Mouse (Mus musculus): ENCODE results near the gene Snx8. TPM values are rescaled to one million over a fixed set of nuclear protein-coding genes. Genes with fewer than 3 reads are reported as not detected.

Gene Snx8
- polyA plus RNA-seq, 1 experiment: 26.1 TPM

DNA sequence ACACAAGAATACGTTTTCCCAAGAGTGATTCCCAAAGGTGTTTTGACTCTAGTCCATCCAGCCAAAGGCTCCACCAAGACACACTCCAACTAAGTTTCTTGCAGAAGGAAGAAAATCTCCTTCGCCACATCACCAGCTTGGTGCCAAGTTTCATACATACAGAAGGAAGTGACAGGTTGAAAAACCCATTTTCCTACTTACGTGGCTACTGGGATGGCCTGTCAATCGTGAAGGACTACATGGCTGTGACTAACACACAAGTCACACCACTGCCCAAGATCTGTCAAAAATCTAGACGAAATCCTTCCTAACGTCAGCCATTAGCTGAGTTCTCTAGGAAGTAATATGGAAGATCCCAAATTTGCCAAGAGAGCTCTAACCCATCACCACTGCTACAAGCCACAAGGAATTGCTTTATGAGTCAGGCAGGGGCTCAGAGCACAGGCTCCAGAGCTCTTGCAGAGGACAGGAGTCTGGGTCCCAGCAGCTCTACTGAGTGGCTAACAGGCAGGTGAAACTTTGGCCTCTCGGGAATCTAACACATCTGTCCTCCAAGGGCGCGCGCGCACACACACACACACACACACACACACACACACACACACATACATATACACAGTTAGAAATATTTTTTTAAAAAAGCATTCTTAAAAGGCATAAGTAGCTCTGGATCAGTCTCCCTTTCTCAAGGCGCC lies 1.1 kb downstream of the Snx8 start:
- no peaks in the 10 kb centered on the region for H3K27me3 ChIP-seq (ENCODE audit: control insufficient read depth, insufficient read depth, low read length, poor library complexity, severe bottlenecking)
- TF ChIP-seq POLR2A (IDR thresholded peaks at IDR 0.05; ENCODE audit: insufficient read depth, low read length) (no peak), EP300 (IDR thresholded peaks at IDR 0.05; ENCODE audit: insufficient read depth, low read depth, low read length) (no peak), CTCF (IDR thresholded peaks at IDR 0.05; ENCODE audit: low read depth, low read length) (no peak)
- H3K27ac ChIP-seq (ENCODE audit: insufficient read depth, low read length): no peak overlapping the region
- no peaks in the 10 kb centered on the region for H3K4me1 ChIP-seq (ENCODE audit: control insufficient read depth, insufficient read depth, low read length)
- no peak overlapping the region for H3K4me3 ChIP-seq (ENCODE audit: low read depth, low read length)
- no peaks in the 10 kb centered on the region for H3K9me3 ChIP-seq (replicated peaks; ENCODE audit: control insufficient read depth, insufficient read depth, low read length, poor library complexity, severe bottlenecking)
- H3K36me3 ChIP-seq (ENCODE audit: control insufficient read depth, insufficient read depth, low read length, poor library complexity, severe bottlenecking): no peaks in the 10 kb centered on the region
- peak overlapping the region; percentile 74 for H3K9ac ChIP-seq (ENCODE audit: low read depth, poor library complexity, severe bottlenecking)

DNA sequence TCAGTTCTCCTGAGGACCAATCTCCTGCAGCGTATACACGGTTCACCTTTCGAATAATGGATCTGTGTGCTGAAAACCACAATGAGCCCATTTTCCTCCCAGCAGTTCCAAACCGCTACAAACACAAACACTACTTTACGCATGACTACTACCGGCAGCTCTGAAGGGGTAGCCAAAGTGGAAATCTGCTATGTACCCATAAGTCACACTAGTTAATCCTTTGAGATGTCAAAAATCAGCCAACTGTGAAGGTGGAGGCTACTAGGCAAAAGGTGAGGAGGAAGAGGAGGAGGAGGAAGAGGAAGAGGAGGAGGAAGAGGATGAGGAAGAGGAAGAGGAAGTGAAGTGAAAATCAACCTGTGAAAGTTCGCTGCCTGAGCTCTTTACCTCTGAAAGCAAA lies 1.8 kb downstream of the Snx8 start:
- H3K9me3 ChIP-seq (replicated peaks; ENCODE audit: control insufficient read depth, insufficient read depth, low read length, poor library complexity, severe bottlenecking): no peaks in the 10 kb centered on the region
- no peak overlapping the region for H3K4me3 ChIP-seq (ENCODE audit: low read depth, low read length)
- H3K27ac ChIP-seq (ENCODE audit: insufficient read depth, low read length): no peak overlapping the region
- H3K9ac ChIP-seq (ENCODE audit: low read depth, poor library complexity, severe bottlenecking): no peak overlapping the region
- no peaks in the 10 kb centered on the region for H3K4me1 ChIP-seq (ENCODE audit: control insufficient read depth, insufficient read depth, low read length)
- TF ChIP-seq POLR2A (IDR thresholded peaks at IDR 0.05; ENCODE audit: insufficient read depth, low read length) (no peak), CTCF (IDR thresholded peaks at IDR 0.05; ENCODE audit: low read depth, low read length) (no peak), EP300 (IDR thresholded peaks at IDR 0.05; ENCODE audit: insufficient read depth, low read depth, low read length) (no peak)
- no peaks in the 10 kb centered on the region for H3K36me3 ChIP-seq (ENCODE audit: control insufficient read depth, insufficient read depth, low read length, poor library complexity, severe bottlenecking)
- no peaks in the 10 kb centered on the region for H3K27me3 ChIP-seq (ENCODE audit: control insufficient read depth, insufficient read depth, low read length, poor library complexity, severe bottlenecking)

DNA sequence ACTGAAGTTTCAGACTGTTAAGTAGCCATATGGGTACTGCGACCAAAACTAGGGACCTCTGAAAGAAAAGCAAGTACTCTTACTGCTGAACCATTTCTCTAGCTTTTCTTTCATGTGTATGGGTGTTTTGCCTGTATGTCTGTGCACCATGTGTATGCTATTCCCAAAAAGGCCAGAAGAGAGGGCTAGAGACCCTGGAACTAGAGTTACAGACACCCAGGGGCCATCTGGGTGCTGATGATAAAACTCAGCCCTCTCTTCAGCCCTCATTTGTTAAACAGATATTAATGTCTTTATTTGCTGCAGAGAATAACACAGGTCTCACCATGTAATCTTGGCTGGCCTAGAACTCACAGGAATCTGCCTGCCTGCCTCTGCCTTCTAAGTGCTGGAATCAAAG lies 4.6 kb downstream of the Snx8 start:
- H3K27ac ChIP-seq (ENCODE audit: insufficient read depth, low read length): no peak overlapping the region
- no peak overlapping the region for H3K9ac ChIP-seq (ENCODE audit: low read depth, poor library complexity, severe bottlenecking)
- H3K4me1 ChIP-seq (ENCODE audit: control insufficient read depth, insufficient read depth, low read length): no peaks in the 10 kb centered on the region
- H3K36me3 ChIP-seq (ENCODE audit: control insufficient read depth, insufficient read depth, low read length, poor library complexity, severe bottlenecking): no peaks in the 10 kb centered on the region
- TF ChIP-seq CTCF (IDR thresholded peaks at IDR 0.05; ENCODE audit: low read depth, low read length) (no peak), EP300 (IDR thresholded peaks at IDR 0.05; ENCODE audit: insufficient read depth, low read depth, low read length) (no peak), POLR2A (IDR thresholded peaks at IDR 0.05; ENCODE audit: insufficient read depth, low read length) (no peak)
- H3K27me3 ChIP-seq (ENCODE audit: control insufficient read depth, insufficient read depth, low read length, poor library complexity, severe bottlenecking): no peaks in the 10 kb centered on the region
- no peak overlapping the region for H3K4me3 ChIP-seq (ENCODE audit: low read depth, low read length)
- H3K9me3 ChIP-seq (replicated peaks; ENCODE audit: control insufficient read depth, insufficient read depth, low read length, poor library complexity, severe bottlenecking): no peaks in the 10 kb centered on the region

DNA sequence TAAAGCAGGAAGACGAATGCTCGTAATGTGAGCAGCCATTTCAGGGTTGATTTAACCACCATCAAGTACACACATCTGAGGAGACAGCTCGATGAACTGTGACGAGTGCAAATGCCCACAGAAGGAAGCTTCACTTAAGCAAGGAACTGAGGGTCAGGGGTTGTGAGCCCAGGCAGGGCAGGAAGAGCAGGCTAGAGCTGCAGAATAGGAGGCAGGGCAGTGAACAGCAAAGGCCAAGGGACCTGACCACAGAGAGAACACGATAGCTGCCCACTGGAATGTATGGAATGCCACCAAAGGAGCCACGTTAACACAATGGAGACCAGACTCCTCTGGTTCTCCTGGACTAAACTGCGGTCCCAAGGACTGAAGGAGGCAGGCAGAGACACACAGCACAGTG lies 5.5 kb downstream of the Snx8 start:
- no peak overlapping the region for H3K4me3 ChIP-seq (ENCODE audit: low read depth, low read length)
- H3K9ac ChIP-seq (ENCODE audit: low read depth, poor library complexity, severe bottlenecking): no peak overlapping the region
- no peaks in the 10 kb centered on the region for H3K36me3 ChIP-seq (ENCODE audit: control insufficient read depth, insufficient read depth, low read length, poor library complexity, severe bottlenecking)
- TF ChIP-seq CTCF (IDR thresholded peaks at IDR 0.05; ENCODE audit: low read depth, low read length): no peak
- TF ChIP-seq POLR2A (IDR thresholded peaks at IDR 0.05; ENCODE audit: insufficient read depth, low read length): no peak
- no peaks in the 10 kb centered on the region for H3K9me3 ChIP-seq (replicated peaks; ENCODE audit: control insufficient read depth, insufficient read depth, low read length, poor library complexity, severe bottlenecking)
- no peak overlapping the region for H3K27ac ChIP-seq (ENCODE audit: insufficient read depth, low read length)
- H3K27me3 ChIP-seq (ENCODE audit: control insufficient read depth, insufficient read depth, low read length, poor library complexity, severe bottlenecking): no peaks in the 10 kb centered on the region
- H3K4me1 ChIP-seq (ENCODE audit: control insufficient read depth, insufficient read depth, low read length): peaks cover 1% of the 10 kb centered on the region

DNA sequence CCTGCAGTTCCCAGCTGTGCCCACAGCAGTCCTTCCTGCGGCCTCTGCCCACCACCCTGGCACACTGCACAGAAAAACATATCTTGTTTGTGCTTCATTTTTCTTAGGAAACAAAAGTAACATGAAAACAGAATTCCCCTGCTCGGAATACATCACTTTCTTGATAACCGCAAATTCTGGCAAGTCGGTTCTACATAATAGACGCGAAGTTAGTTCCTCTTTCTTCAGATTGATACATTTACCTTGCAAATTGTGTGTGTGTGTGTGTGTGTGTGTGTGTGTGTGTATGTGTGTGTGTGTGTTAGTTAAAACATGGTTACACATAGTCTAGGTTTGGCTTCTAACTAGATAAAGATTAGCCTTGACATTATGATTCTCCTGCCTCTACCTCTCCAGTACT lies 6.4 kb downstream of the Snx8 start:
- H3K27me3 ChIP-seq (ENCODE audit: control insufficient read depth, insufficient read depth, low read length, poor library complexity, severe bottlenecking): no peaks in the 10 kb centered on the region
- no peaks in the 10 kb centered on the region for H3K9me3 ChIP-seq (replicated peaks; ENCODE audit: control insufficient read depth, insufficient read depth, low read length, poor library complexity, severe bottlenecking)
- H3K4me1 ChIP-seq (ENCODE audit: control insufficient read depth, insufficient read depth, low read length): peaks cover 1% of the 10 kb centered on the region
- no peaks in the 10 kb centered on the region for H3K36me3 ChIP-seq (ENCODE audit: control insufficient read depth, insufficient read depth, low read length, poor library complexity, severe bottlenecking)
- H3K27ac ChIP-seq (ENCODE audit: insufficient read depth, low read length): no peak overlapping the region
- no peak for TF ChIP-seq EP300 (IDR thresholded peaks at IDR 0.05; ENCODE audit: insufficient read depth, low read depth, low read length)
- TF ChIP-seq POLR2A (IDR thresholded peaks at IDR 0.05; ENCODE audit: insufficient read depth, low read length): no peak
- no peak for TF ChIP-seq CTCF (IDR thresholded peaks at IDR 0.05; ENCODE audit: low read depth, low read length)
- no peak overlapping the region for H3K4me3 ChIP-seq (ENCODE audit: low read depth, low read length)
- H3K9ac ChIP-seq (ENCODE audit: low read depth, poor library complexity, severe bottlenecking): no peak overlapping the region

DNA sequence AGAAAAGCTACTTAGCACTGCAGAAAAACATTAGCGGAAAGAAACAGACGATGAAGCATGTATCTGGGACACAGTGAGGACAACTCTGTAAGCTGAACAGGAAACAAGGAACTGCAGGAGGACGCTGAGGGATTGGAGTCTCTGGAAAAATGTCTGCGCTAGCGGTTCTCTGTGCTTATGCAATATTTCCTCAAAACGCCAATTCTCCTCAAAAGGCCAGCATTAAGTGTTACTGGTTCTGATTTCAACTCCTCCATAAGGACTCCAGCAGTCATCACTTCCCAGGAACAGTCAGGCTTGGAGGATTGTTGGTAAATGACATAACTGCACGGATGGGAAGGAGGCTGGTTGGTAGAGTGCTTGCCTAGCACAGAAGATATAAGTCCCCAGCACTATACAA lies 7.9 kb downstream of the Snx8 start:
- Histone ChIP-seq H3K9ac (ENCODE audit: low read depth, poor library complexity, severe bottlenecking) (no peak overlapping the region), H3K36me3 (ENCODE audit: control insufficient read depth, insufficient read depth, low read length, poor library complexity, severe bottlenecking) (no peaks in the 10 kb centered on the region), H3K27me3 (ENCODE audit: control insufficient read depth, insufficient read depth, low read length, poor library complexity, severe bottlenecking) (no peaks in the 10 kb centered on the region), H3K9me3 (replicated peaks; ENCODE audit: control insufficient read depth, insufficient read depth, low read length, poor library complexity, severe bottlenecking) (no peaks in the 10 kb centered on the region), H3K27ac (ENCODE audit: insufficient read depth, low read length) (no peak overlapping the region), H3K4me1 (ENCODE audit: control insufficient read depth, insufficient read depth, low read length) (peaks cover 1% of the 10 kb centered on the region), H3K4me3 (ENCODE audit: low read depth, low read length) (no peak overlapping the region)
- TF ChIP-seq POLR2A (IDR thresholded peaks at IDR 0.05; ENCODE audit: insufficient read depth, low read length) (no peak), EP300 (IDR thresholded peaks at IDR 0.05; ENCODE audit: insufficient read depth, low read depth, low read length) (no peak), CTCF (IDR thresholded peaks at IDR 0.05; ENCODE audit: low read depth, low read length) (no peak)

Data from ES-Bruce4 (cell line).